Mouse (Mus musculus): ENCODE results near the gene Mmp19. TPM values are rescaled to one million over a fixed set of nuclear protein-coding genes. Genes with fewer than 3 reads are reported as not detected.

Mmp19 gene
- total and polyA plus RNA-seq, 3 experiments: 0.08 to 0.36 TPM; not detected in 1

DNA sequence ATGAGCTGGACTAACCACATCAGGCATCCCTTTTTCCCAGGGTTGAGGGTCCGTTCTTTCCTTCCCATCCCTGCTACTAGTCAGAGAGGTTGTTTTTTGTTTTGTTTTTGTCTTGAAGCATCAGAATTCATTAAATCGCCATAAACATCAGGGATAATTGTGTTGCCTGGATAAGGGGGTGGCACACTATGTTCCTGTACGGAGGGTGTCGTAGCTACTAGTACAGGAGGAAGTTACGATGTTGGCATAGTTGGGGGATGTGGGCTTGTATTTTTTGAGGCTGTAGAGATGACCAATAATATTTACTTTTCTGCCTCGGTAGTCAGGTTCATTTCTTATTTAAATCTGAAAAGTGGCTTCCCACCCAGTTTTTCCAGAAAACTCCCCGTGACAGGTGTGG lies 47.5 kb upstream of the Mmp19 start:
- Histone ChIP-seq H3K36me3 (ENCODE audit: control insufficient read depth in 1 of 2, insufficient read depth in 2 of 2, low read length in 2 of 2) (peaks cover 0 to 10% of the 10 kb centered on the region in 2 experiments; a peak in 2 of 4 replicates), H3K9me3 (replicated peaks; ENCODE audit: insufficient read depth, low read length) (no peaks in the 10 kb centered on the region), H3K79me2 (ENCODE audit: control insufficient read depth, insufficient read depth, low read length, poor library complexity) (peaks cover 5% of the 10 kb centered on the region), H3K4me3 (ENCODE audit: control insufficient read depth in 1 of 2, insufficient read depth in 1 of 2, low read depth in 2 of 2, low read length in 2 of 2) (peak overlapping the region; percentile 73 to 81), H3K27me3 (ENCODE audit: control insufficient read depth in 1 of 2, insufficient read depth in 2 of 2, low read length in 2 of 2) (no peaks in the 10 kb centered on the region), H3K9ac (ENCODE audit: control insufficient read depth, low read depth, low read length, poor library complexity, severe bottlenecking) (peak overlapping the region; percentile 74), H3K4me1 (ENCODE audit: control insufficient read depth in 1 of 2, insufficient read depth in 2 of 2, low read length in 2 of 2) (peaks cover 0 to 21% of the 10 kb centered on the region in 2 experiments), H3K27ac (ENCODE audit: control insufficient read depth, low read depth, low read length) (peak overlapping the region; percentile 21; the same call in 1 of the 2 replicates)
- peak; percentile 60 for DNase-seq (ENCODE audit: low read depth, low spot score)
- TF ChIP-seq EP300 (IDR thresholded peaks at IDR 0.05; ENCODE audit: low read depth in 1 of 2, low read length in 2 of 2) (0 out of 4 replicates have a peak, but pooled peaks of 1 of the 2 experiments have one; percentile 29), MAX (IDR thresholded peaks at IDR 0.05; ENCODE audit: low read length) (0 out of 2 replicates have a peak, but pooled peaks have one; percentile 16), SIN3A (IDR thresholded peaks at IDR 0.05; ENCODE audit: low read length) (peak; percentile 31; the same call in 1 of the 2 replicates), RAD21 (IDR thresholded peaks at IDR 0.05; ENCODE audit: low read depth, low read length) (no peak), CHD1 (IDR thresholded peaks at IDR 0.05; ENCODE audit: low read depth, low read length) (no peak), ETS1 (IDR thresholded peaks at IDR 0.05; ENCODE audit: low read depth, low read length) (0 out of 2 replicates have a peak, but pooled peaks have one; percentile 5), TCF12 (IDR thresholded peaks at IDR 0.05; ENCODE audit: low read depth, low read length) (no peak), UBTF (IDR thresholded peaks at IDR 0.05; ENCODE audit: borderline replicate concordance, insufficient read depth, low read depth, low read length) (0 out of 2 replicates have a peak, but pooled peaks have one; percentile 23), MXI1 (IDR thresholded peaks at IDR 0.05; ENCODE audit: low read depth, low read length) (0 out of 2 replicates have a peak, but pooled peaks have one; percentile 3)

- Histone ChIP-seq H3K36me3 (ENCODE audit: control insufficient read depth in 1 of 2, insufficient read depth in 2 of 2, low read length in 2 of 2) (peaks cover 0 to 10% of the 10 kb centered on the region in 2 experiments; a peak in 2 of 4 replicates), H3K9ac (ENCODE audit: control insufficient read depth, low read depth, low read length, poor library complexity, severe bottlenecking) (peak overlapping the region; percentile 74), H3K9me3 (replicated peaks; ENCODE audit: insufficient read depth, low read length) (no peaks in the 10 kb centered on the region), H3K4me3 (ENCODE audit: control insufficient read depth in 1 of 2, insufficient read depth in 1 of 2, low read depth in 2 of 2, low read length in 2 of 2) (peak overlapping the region; percentile 73 to 81), H3K27ac (ENCODE audit: control insufficient read depth, low read depth, low read length) (no peak overlapping the region), H3K79me2 (ENCODE audit: control insufficient read depth, insufficient read depth, low read length, poor library complexity) (peaks cover 11% of the 10 kb centered on the region), H3K27me3 (ENCODE audit: control insufficient read depth in 1 of 2, insufficient read depth in 2 of 2, low read length in 2 of 2) (no peaks in the 10 kb centered on the region), H3K4me1 (ENCODE audit: control insufficient read depth in 1 of 2, insufficient read depth in 2 of 2, low read length in 2 of 2) (peaks cover 0 to 21% of the 10 kb centered on the region in 2 experiments)
- peak; percentile 69 for DNase-seq (ENCODE audit: low read depth, low spot score)
- TF ChIP-seq POLR2AphosphoS2 (IDR thresholded peaks at IDR 0.05; ENCODE audit: low read length) (no peak), TBP (IDR thresholded peaks at IDR 0.05; ENCODE audit: low read depth, low read length) (no peak), HCFC1 (IDR thresholded peaks at IDR 0.05; ENCODE audit: low read depth, low read length) (0 out of 2 replicates have a peak, but pooled peaks have one; percentile 14), RAD21 (IDR thresholded peaks at IDR 0.05; ENCODE audit: low read depth, low read length) (no peak), CTCF (IDR thresholded peaks at IDR 0.05 in 2 of 3, conservative IDR thresholded peaks at IDR 0.05 in 1 of 3; ENCODE audit: control insufficient read depth in 1 of 3, insufficient read depth in 1 of 3, low read depth in 2 of 3, low read length in 3 of 3, poor library complexity in 1 of 3, severe bottlenecking in 1 of 3) (no peak), ZC3H11A (IDR thresholded peaks at IDR 0.05; ENCODE audit: low read depth, low read length) (no peak), MAZ (IDR thresholded peaks at IDR 0.05; ENCODE audit: low read depth, low read length) (no peak), UBTF (IDR thresholded peaks at IDR 0.05; ENCODE audit: borderline replicate concordance, insufficient read depth, low read depth, low read length) (no peak), SMC3 (IDR thresholded peaks at IDR 0.05; ENCODE audit: low read depth, low read length) (no peak), NRF1 (IDR thresholded peaks at IDR 0.05; ENCODE audit: insufficient read depth, low read depth, low read length, poor library complexity, severe bottlenecking) (peak; percentile 39; the same call in 1 of the 2 replicates), MAFK (IDR thresholded peaks at IDR 0.05; ENCODE audit: borderline replicate concordance, low read depth, low read length) (no peak), MYB (IDR thresholded peaks at IDR 0.05; ENCODE audit: low read depth, low read length) (no peak), ZNF384 (IDR thresholded peaks at IDR 0.05; ENCODE audit: low read depth, low read length) (no peak), USF2 (IDR thresholded peaks at IDR 0.05; ENCODE audit: borderline replicate concordance in 1 of 2, insufficient read depth in 1 of 2, low read depth in 1 of 2, low read length in 2 of 2) (no peak), SIN3A (IDR thresholded peaks at IDR 0.05; ENCODE audit: low read length) (0 out of 2 replicates have a peak, but pooled peaks have one; percentile 15)
Measured at GRCm38 (mm10) chr10:128743791-128744191, 46.9 kb upstream of the Mmp19 start.

Measured in MEL (cell line).